Mouse (Mus musculus) mature B cell (primary cell): ENCODE measurements around the gene Lcn12.

Experiments used
- in situ Hi-C: fragments of 300-500 bp; cut with MboI; formaldehyde crosslinking; loops from 2 replicates; pipeline ENCODE4 v1.14.3; 2019

The Lcn12 gene

DNA sequence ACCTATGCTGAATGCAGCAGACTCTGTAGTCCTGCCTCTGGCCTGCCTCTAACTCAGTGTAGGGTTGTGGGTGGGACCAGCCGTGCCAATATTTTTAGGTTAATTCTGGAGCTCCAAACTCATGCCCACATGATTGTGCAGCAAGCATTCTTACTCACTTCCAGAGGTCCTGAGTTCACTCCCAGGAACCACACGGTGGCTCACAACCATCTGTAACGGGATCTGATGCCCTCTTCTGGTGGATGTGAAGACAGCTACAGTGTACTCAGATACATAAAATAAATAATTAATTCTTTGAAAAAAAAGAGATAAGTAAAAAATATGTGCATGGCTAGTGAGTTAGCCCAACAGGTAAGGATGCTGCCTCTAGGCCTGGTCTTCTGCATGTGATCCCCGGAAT is 2.8 kb upstream of the Lcn12 start:
- in situ Hi-C loops: no loop called here

- in situ Hi-C loops: no loop called here
Measured at GRCm38 (mm10) chr2:25492988-25493387, 723 bp downstream of the Lcn12 start.

- in situ Hi-C loops: no loop called here
Measured at GRCm38 (mm10) chr2:25488671-25489068, 5.0 kb downstream of the Lcn12 start.

DNA sequence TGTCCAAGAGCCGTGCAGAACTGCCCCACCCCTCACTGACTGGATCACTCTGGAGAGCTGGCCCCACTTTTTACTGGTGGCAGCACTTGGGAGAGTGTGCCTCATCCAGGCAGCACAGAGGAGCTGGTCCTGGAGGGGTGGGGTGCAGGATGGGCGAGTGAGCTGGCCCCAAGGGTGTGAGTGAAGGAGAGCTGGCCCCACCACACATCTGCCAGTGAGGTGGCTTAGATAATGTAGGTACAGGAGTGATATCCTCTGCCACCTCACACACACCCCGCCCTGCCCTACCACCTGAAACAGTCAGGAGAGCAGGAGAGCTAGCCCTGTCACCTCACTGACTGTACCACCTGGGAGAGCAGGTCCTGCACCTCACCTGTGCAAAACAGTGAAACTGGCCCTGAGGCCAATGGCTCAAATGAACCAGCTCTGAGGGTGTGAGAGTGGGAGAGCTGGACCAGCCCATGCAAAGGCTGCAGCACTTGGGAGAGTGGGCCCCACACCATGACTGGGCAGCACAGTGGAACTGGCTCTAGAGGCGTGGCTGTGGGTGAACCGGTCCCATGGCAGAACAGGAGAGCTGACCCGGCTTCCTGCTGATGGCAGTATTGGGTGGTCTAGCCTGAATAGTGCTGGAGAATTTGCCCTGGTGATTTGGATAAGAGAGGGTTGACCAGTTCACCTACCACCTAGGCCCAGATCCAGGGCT is 5.6 kb downstream of the Lcn12 start:
- in situ Hi-C loops: no loop called here

- in situ Hi-C loops: no loop called here
Measured at GRCm38 (mm10) chr2:25484901-25485647, 8.6 kb downstream of the Lcn12 start.

DNA sequence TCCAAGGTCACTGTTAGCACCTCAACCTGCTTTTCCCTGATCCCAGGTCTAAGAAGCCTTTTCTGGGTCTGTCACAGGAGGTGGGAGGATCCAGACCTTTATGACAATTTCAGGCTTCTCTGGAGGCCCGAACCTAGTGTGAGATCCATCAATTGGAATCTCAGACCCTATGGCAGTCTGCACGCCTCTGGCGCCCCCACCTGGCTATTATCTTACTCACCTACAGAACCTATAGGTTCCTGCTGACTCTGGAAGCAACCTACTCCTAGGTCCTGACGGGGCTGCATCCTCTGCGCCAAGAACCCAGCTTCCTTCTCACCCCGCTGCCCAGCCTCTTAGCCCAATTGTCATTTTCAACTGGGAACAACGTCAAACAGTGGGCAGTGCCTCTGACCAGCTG is 10.7 kb downstream of the Lcn12 start:
- in situ Hi-C loops: no loop called here

DNA sequence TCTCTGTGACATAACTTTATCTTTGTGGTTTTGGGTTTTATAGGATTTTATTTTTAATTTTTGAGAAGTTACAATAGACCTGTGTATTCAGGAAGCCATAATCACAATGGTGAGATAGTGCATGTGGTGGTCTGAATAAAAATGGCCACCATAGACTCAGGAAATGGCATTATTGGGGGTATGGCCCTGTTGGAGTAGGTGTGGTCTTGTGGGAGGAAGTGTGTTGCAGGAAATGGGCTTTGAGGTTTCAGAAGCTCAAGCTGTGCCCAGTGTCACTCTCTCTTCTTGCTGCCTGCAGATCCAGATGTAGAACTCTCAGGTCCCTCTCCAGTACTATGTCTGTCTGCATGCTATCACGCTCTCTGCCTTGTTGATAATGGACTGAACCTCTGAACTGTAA is 13.2 kb downstream of the Lcn12 start:
- in situ Hi-C loops: no loop called here

- in situ Hi-C loops: no loop called here
Measured at GRCm38 (mm10) chr2:25479551-25480311, 14.0 kb downstream of the Lcn12 start.

DNA sequence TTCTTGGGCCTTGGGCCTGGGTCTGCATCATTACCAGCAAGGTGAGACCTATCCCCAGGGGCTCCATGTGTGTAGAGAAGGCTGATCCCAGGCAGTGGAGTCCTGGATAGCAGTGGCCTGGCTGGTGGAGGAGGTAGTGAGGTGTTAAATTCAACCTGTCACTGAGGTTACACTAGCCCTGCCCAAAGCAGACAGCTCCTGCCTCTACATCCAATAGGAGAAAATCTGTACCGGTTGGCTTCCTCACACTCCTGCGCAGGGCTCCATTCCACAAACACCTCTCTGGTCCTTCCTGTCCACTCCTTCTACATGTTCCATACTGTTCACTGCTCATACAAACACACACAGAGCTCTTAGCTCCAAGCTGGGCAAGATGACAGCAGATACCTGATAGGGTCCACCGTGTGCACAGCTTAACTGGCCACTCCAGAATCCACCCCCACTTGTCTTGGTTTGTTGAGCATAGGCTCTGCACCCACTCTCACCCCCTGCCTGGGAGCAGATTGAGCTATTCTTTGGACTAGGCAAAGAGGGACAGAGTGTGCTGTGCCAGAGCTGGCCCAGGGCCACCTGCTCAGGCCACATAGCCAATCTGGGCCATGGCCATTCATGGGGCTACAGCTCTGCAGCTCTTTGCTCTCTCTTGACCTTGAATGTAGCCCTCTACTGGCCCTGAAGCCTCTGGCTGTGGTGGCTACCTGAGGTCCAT is 15.6 kb downstream of the Lcn12 start:
- in situ Hi-C loops: no loop called here

- in situ Hi-C loops: no loop called here
Measured at GRCm38 (mm10) chr2:25477541-25477940, 16.2 kb downstream of the Lcn12 start.

DNA sequence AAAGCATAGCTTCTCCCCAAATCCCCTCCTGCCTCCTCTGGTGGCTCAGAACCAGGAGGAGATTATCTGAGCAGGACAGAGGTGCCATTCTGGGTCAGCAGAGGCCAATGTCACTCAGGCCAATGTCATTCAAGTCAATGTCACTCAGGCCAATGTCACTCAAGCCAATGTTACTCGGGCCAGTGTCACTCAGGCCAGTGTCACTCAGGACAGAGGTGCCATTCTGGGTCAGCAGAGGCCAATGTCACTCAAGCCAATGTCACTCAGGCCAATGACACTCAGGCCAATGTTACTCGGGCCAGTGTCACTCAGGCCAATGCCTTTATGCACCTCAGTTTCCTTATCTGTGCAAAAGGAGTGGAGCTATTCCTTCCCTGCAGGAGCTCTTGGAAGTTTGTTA is 21.2 kb downstream of the Lcn12 start:
- in situ Hi-C loops: no loop called here

- in situ Hi-C loops: no loop called here
Measured at GRCm38 (mm10) chr2:25469969-25470368, 23.7 kb downstream of the Lcn12 start, which contains the start of gene Ptgds. Gene Ptgds, minus strand, starts transcription at chr2:25470046.

DNA sequence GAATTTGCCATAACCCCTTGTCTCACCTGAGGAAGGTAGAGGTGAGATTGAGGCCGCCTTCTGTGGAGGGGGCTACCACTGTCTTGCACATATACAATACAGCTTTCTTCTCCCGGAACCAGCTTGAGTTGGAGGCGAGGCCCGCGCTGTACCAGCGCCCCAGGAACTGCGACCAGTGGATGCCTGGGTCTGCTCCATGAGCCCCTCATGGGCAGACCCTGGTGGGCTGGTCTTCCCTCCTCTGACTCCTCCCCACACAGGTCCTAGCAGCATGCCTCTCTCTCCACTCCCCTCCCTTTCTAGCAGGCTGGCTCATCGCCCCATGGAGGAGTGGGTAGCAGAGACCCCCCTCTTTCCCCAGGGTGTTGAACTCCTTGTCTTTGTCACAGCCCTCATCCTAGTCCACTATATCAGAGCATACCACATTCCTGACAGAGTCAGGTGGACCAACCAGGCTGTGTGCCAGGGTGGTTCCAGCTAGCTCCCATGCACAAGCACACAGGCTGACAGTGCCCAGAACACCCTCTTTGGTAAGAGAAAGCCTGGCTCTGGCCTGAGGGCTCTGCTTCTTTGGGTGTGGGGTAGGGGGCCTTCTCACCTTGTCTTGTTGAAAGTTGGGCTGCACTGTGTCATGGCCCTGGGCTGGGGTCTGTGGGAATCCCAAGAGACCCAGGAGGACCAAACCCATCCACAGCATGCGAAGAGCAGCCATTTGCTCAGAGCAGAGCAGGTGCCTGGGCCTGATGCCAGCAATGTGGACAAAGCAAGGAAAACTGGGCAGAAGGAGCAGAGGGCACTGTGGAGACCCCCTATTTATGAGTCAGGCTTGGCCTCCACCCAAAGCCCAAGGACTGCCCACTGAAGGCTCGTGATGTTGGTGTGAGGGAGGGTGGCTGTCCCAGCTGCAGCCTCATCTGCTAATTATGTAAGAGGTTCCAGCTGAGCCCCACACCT is 24.5 kb downstream of the Lcn12 start:
- in situ Hi-C loops: no loop called here

DNA sequence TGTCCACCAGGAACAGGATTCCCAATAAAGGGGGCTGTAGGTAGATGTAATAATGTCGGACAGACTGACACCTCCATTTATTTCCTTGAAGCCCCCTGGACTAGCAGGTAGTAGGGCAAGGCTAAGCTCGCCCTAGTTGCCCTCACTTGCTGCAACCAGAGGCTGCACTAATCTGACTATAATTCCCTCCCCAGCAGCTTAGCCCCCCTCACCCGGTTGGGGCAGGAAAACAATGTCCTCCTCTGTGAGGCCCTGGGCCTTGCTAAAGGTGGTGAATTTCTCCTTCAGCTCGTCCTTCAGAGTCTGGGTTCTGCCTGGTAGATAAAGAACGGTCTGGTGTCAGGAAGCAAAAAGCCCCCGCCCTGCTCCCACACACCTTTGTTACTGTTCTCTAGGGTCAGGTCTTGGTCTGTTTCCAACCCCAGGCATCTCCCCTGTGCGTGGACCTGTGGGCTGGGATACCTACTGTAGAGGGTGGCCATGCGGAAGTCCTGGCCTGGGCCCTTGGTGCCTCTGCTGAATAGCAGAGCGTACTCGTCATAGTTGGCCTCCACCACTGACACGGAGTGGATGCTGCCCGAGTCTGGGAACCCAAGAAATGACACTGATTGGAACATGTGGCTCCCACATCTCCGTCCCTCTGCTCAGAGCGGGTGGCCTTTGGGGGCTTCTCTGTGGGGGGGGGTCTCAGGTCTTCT is 26.0 kb downstream of the Lcn12 start:
- in situ Hi-C loops: no loop called here

GRCm38 (mm10) chr2:25465816-25466635 is 27.7 kb downstream of the Lcn12 start:
- in situ Hi-C loops: no loop called here

- in situ Hi-C loops: no loop called here
Measured at GRCm38 (mm10) chr2:25465256-25465655, 28.5 kb downstream of the Lcn12 start.

GRCm38 (mm10) chr2:25463630-25464029 is 30.1 kb downstream of the Lcn12 start:
- in situ Hi-C loops: no loop called here

DNA sequence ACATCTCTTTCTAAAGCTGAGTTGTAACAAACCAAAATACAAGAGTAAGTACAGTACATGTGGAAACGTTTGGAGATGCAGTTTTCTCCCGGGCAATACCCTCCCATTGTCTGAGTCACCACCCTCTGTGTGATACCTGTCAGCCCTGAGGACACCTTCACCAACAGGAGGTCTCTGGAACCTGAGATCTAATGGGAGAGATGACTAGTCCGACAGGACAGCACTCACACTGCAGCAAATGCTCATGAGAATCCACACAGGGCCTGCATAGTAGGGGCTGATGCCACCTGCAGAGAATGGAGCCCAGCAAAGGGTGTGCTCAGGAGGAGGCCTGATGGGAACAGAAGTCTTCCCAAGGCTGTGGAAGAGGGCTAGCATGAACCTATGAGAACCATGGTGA is 32.3 kb downstream of the Lcn12 start:
- in situ Hi-C loops: no loop called here

DNA sequence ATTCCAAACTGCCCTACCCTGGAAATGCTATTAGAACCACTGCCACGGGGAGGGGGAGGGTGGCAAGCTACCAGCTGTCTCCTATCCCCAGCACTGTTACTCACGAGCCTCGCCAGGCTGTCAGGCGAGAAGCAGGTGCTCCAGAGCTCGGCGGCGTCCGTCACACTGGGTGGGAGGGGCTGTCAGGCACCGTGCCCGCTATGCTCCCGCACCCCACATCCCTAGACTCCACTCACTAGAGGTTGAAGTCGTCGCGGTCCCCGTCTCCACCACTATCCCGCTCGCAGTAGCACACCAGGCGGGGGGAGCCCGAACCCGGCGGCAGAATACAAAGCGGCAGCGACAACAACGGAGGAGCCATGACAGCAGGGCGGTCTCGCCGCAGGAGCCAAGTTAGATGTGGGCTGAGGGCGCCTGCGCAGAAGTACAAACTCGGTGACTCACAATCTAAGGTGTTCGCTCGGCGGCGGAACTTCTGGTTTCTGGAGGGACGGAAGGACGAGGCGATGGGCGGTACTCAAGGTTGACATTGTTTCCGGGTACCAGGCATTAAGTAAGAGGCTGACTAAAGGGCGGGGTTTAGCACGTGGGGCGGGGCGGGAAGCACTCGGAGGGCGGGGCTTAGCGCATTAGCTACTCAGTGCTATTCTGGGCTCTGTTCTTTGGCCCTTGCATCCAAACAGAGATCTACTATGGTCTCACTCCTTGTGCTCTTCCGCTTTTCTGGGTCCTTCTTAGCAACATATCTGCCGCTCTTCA is 33.0 kb downstream of the Lcn12 start, which contains the start of gene Paxx:
Gene Paxx, minus strand, starts transcription at position 544 of the 759 bp plus-strand sequence.
- in situ Hi-C loops: no loop called here
